Mouse (Mus musculus): ENCODE results near the gene Olfml2a.

GRCm38 (mm10) chr2:38969650-38970049 lies 37.9 kb downstream of the Olfml2a start:
- TF ChIP-seq POLR2A (IDR thresholded peaks at IDR 0.05; ENCODE audit: insufficient read length, low read depth) (no peak), MAX (IDR thresholded peaks at IDR 0.05; ENCODE audit: low read depth) (no peak), USF1 (IDR thresholded peaks at IDR 0.05; ENCODE audit: low read depth) (no peak), MYOD1 (IDR thresholded peaks at IDR 0.05; ENCODE audit: control insufficient read depth in 1 of 3, insufficient read length in 2 of 3, low read depth in 2 of 3) (no peak)
